In genomic region chr2:108042086-108042485, GRCm38 (mm10) we compare ENCODE assay signal across 31 mouse cellular contexts.
"Had no signal": no experiment of that assay in that cellular context is flagged by ENCODE, and none has a peak within 500 bp of the region (broad histone marks: within the 10 kb centered on the region; RNA-seq: fewer than 3 reads in every experiment).

No protein-coding gene starts in this region.

- H3K27me3 ChIP-seq: limb, embryonic 12.5 days; limb, embryonic 13.5 days; limb, embryonic 15.5 days; liver, embryonic 12.5 days; liver, embryonic 13.5 days; liver, embryonic 15.5 days; lung, embryonic 15.5 days; megakaryocyte, embryonic 14.5 days; midbrain, embryonic 12.5 days; midbrain, embryonic 15.5 days had no signal

- H3K9ac ChIP-seq: limb, embryonic 12.5 days; limb, embryonic 13.5 days; limb, embryonic 15.5 days; liver, embryonic 12.5 days; liver, embryonic 13.5 days; liver, embryonic 14.5 days; liver, embryonic 15.5 days; liver, postnatal 0 days; lung, embryonic 14.5 days; lung, embryonic 15.5 days; midbrain, embryonic 12.5 days; midbrain, embryonic 15.5 days had no signal

- H3K4me2 ChIP-seq: limb, embryonic 12.5 days; limb, embryonic 13.5 days; limb, embryonic 15.5 days; liver, embryonic 11.5 days; liver, embryonic 12.5 days; liver, embryonic 13.5 days; liver, embryonic 15.5 days; lung, embryonic 14.5 days; lung, embryonic 15.5 days; midbrain, embryonic 11.5 days; midbrain, embryonic 12.5 days; midbrain, embryonic 15.5 days had no signal

- H3K4me1 ChIP-seq: limb, embryonic 10.5 days; limb, embryonic 12.5 days; limb, embryonic 13.5 days; limb, embryonic 15.5 days; liver, embryonic 12.5 days; liver, embryonic 13.5 days; liver, embryonic 15.5 days; lung, embryonic 15.5 days; megakaryocyte, embryonic 14.5 days; midbrain, embryonic 10.5 days; midbrain, embryonic 12.5 days; midbrain, embryonic 15.5 days had no signal

- DNase-seq: left cerebral cortex, postnatal 4 days; liver; liver, embryonic 13.5 days; liver, postnatal 0 days; lung, adult 18-20 months; lung, adult 2 months; lung, embryonic 14.5 days; lung, postnatal 10 days; lung, postnatal 14 days; lung, postnatal 36 days; lung, postnatal 4 days; midbrain, embryonic 14.5 days had no signal

- H3K36me3 ChIP-seq: limb, embryonic 10.5 days; limb, embryonic 12.5 days; limb, embryonic 13.5 days; limb, embryonic 15.5 days; liver, embryonic 12.5 days; liver, embryonic 13.5 days; liver, embryonic 15.5 days; lung, embryonic 15.5 days; midbrain, embryonic 10.5 days; midbrain, embryonic 12.5 days; midbrain, embryonic 15.5 days had no signal

- H3K9me3 ChIP-seq: limb, embryonic 10.5 days; limb, embryonic 12.5 days; limb, embryonic 13.5 days; limb, embryonic 15.5 days; liver, embryonic 13.5 days; liver, embryonic 15.5 days; lung, embryonic 15.5 days; megakaryocyte, embryonic 14.5 days; midbrain, embryonic 10.5 days; midbrain, embryonic 12.5 days; midbrain, embryonic 15.5 days had no signal

- H3K27ac ChIP-seq: left cerebral cortex, adult 2 months; limb, embryonic 10.5 days; limb, embryonic 12.5 days; limb, embryonic 13.5 days; limb, embryonic 15.5 days; liver, embryonic 12.5 days; liver, embryonic 13.5 days; liver, embryonic 14.5 days; liver, embryonic 15.5 days; lung, embryonic 15.5 days; macrophage; midbrain, embryonic 10.5 days; midbrain, embryonic 12.5 days; midbrain, embryonic 15.5 days had no signal

- H3K4me3 ChIP-seq: left cerebral cortex, adult 2 months; limb, embryonic 10.5 days; limb, embryonic 12.5 days; limb, embryonic 13.5 days; limb, embryonic 15.5 days; liver, embryonic 12.5 days; liver, embryonic 13.5 days; liver, embryonic 15.5 days; lung, embryonic 15.5 days; megakaryocyte, embryonic 14.5 days; midbrain, embryonic 10.5 days; midbrain, embryonic 12.5 days; midbrain, embryonic 15.5 days; myocyte had no signal

- ATAC-seq: liver, embryonic 12.5 days; liver, postnatal 0 days; lung, postnatal 0 days; midbrain, embryonic 15.5 days; midbrain, embryonic 16.5 days had no signal
